Mouse (Mus musculus): ENCODE measurements at regions not wholly inside any gene's neighbourhood (a gene's known extent, or its start where the extent isn't known, plus 50 kb on each side); places are given as distances from the start of the nearest gene placed in this dataset.
A peak's percentile ranks its signal among the peaks of the same experiment; 100 is the strongest.

GRCm38 (mm10) chr12:80017376-80017929, 95.4 kb downstream of the Zfp36l1 start:
- no peak for DNase-seq (ENCODE audit: low spot score in 2 of 2)

GRCm38 (mm10) chr12:80015938-80016337, 96.9 kb downstream of the Zfp36l1 start:
- DNase-seq (ENCODE audit: low spot score in 2 of 2), result no peak

GRCm38 (mm10) chr12:80014598-80014983, 98.2 kb downstream of the Zfp36l1 start:
- DNase-seq (ENCODE audit: low spot score in 2 of 2), result no peak

- DNase-seq (ENCODE audit: low spot score in 2 of 2), result peak in 1 of 2 experiments; percentile 45
These were observed 98.8 kb downstream of the Zfp36l1 start for GRCm38 (mm10) chr12:80013904-80014597.

GRCm38 (mm10) chr12:80013577-80013903, 99.3 kb downstream of the Zfp36l1 start:
- no peak for DNase-seq (ENCODE audit: low spot score in 2 of 2)

- no peak for DNase-seq (ENCODE audit: low spot score in 2 of 2)
These were observed 100.9 kb downstream of the Zfp36l1 start for GRCm38 (mm10) chr12:80011916-80012315.

- no peak for DNase-seq (ENCODE audit: low spot score in 2 of 2)
These were observed 101.9 kb downstream of the Zfp36l1 start for GRCm38 (mm10) chr12:80010947-80011346.

GRCm38 (mm10) chr12:80010220-80010619, 102.6 kb downstream of the Zfp36l1 start:
- no peak for DNase-seq (ENCODE audit: low spot score in 2 of 2)

GRCm38 (mm10) chr12:80007849-80008248, 105.0 kb downstream of the Zfp36l1 start:
- DNase-seq (ENCODE audit: low spot score in 2 of 2), result no peak

- no peak for DNase-seq (ENCODE audit: low spot score in 2 of 2)
These were observed 107.4 kb downstream of the Zfp36l1 start for GRCm38 (mm10) chr12:80005227-80005919.

GRCm38 (mm10) chr12:80004575-80004974, 108.2 kb downstream of the Zfp36l1 start:
- no peak for DNase-seq (ENCODE audit: low spot score in 2 of 2)

GRCm38 (mm10) chr12:80003486-80003885, 109.3 kb downstream of the Zfp36l1 start:
- DNase-seq (ENCODE audit: low spot score in 2 of 2), result no peak

- DNase-seq (ENCODE audit: low spot score in 2 of 2), result no peak
These were observed 110.2 kb downstream of the Zfp36l1 start for GRCm38 (mm10) chr12:80002474-80003125.

- no peak for DNase-seq (ENCODE audit: low spot score in 2 of 2)
These were observed 111.0 kb downstream of the Zfp36l1 start for GRCm38 (mm10) chr12:80001794-80002193.

- DNase-seq (ENCODE audit: low spot score in 2 of 2), result no peak
These were observed 112.9 kb downstream of the Zfp36l1 start for GRCm38 (mm10) chr12:79999868-80000370.

- no peak for DNase-seq (ENCODE audit: low spot score in 2 of 2)
These were observed 114.0 kb downstream of the Zfp36l1 start for GRCm38 (mm10) chr12:79998788-79999187.

GRCm38 (mm10) chr12:79998339-79998738, 114.5 kb downstream of the Zfp36l1 start:
- DNase-seq (ENCODE audit: low spot score in 2 of 2), result no peak

- no peak for DNase-seq (ENCODE audit: low spot score in 2 of 2)
These were observed 115.6 kb downstream of the Zfp36l1 start for GRCm38 (mm10) chr12:79997201-79997600.

- no peak for DNase-seq (ENCODE audit: low spot score in 2 of 2)
These were observed 117.2 kb downstream of the Zfp36l1 start for GRCm38 (mm10) chr12:79995521-79996094.

GRCm38 (mm10) chr12:79993821-79994571, 118.8 kb downstream of the Zfp36l1 start:
- DNase-seq (ENCODE audit: low spot score in 2 of 2), result no peak

- DNase-seq (ENCODE audit: low spot score in 2 of 2), result no peak
These were observed 121.5 kb downstream of the Zfp36l1 start for GRCm38 (mm10) chr12:79991279-79991678.
